Mouse (Mus musculus) lung, postnatal 0 days (tissue): ENCODE data around the gene Ska2.

Experiments used
- CTCF ChIP-seq: IDR thresholded peaks from 2 replicates; pipeline ENCODE4 v1.5.1; 2016; ENCODE audit warnings: antibody characterized with exemption, mild to moderate bottlenecking
- EP300 ChIP-seq: IDR thresholded peaks from 2 replicates; pipeline ENCODE4 v1.6.1; 2016; ENCODE audit warnings: antibody characterized with exemption, mild to moderate bottlenecking, control low read depth

- TF ChIP-seq CTCF: no peak
- no peak for TF ChIP-seq EP300
These were observed 1.3 kb downstream of the Ska2 start for GRCm38 (mm10) chr11:87110172-87110909.
